Mouse (Mus musculus): ENCODE measurements around the gene Fam185a. TPM values are rescaled to one million over a fixed set of nuclear protein-coding genes. Genes with fewer than 3 reads are reported as not detected.

The Fam185a gene
- polyA plus RNA-seq, 1 experiment: 2.4 TPM

DNA sequence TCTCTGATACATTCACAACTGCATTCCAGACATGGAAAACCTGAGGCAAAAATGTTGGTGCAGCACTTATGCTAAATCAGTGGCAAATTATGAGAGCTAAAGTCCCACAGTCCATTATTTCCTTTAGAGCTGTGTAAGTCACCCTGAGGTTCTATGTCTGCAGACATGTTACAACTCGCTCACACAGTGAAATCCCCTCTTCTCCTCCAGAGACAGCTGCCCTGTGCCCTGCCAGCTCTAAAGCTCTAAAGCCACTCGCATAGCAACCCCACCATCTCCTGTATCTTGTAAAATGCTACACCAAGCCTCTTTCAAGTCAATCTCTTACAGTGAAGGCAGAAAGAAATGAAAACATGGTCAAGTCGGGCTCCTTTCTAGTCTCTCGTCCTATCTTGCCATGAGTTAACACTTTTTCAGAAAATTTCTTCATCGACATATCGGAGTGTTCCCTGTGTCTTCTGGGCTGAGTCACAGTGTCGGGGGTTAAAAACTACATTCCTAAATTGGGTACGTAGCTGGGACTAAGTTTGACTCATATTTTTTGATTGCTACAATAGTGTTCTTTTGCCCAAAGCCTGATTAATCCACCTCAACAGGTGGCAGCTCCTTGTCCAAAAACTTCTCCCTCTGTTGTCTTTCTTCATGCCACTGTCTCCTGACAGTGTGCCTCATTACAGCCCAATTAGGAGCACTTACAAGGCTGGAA is 68.7 kb downstream of the Fam185a start:
- no peak for DNase-seq (ENCODE audit: low spot score)

DNA sequence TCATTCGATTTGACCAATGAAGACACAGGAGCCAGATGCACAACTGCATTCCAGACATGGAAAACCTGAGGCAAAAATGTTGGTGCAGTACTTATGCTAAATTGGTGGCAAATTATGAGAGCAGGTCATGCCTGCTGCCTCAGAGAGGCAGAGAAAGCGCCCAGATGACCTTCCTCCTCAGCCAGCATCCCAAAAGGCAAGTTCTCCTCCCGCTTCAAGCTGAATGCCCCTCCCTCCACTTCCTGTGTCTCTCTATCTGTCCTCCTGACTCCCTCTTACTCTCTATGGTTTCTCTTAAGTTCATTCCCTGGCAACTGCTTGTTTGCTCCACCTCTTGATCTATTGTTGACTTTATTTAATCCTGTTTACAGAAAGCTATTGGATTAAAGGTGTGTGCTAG is 70.0 kb downstream of the Fam185a start:
- DNase-seq (ENCODE audit: low spot score): no peak

DNA sequence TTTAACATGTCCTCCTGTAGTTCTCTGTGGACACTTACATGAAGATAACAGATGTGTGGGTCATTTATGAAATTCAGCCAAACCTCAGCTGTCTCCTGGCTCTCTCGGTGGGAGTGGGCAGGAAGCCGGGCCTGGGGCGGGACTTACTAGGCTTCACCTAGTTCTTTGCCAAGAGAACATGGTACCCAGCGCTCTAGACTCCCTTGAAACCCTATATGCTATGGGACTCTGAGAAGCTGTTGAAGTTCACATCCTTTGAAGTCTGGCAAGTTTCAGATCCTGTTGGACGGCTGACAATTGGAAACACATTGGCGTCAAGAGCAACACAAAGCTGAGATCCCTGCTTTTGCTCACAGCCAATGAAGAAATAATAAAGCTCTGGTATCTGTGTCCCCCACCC is 71.6 kb downstream of the Fam185a start:
- DNase-seq (ENCODE audit: low spot score): no peak

DNA sequence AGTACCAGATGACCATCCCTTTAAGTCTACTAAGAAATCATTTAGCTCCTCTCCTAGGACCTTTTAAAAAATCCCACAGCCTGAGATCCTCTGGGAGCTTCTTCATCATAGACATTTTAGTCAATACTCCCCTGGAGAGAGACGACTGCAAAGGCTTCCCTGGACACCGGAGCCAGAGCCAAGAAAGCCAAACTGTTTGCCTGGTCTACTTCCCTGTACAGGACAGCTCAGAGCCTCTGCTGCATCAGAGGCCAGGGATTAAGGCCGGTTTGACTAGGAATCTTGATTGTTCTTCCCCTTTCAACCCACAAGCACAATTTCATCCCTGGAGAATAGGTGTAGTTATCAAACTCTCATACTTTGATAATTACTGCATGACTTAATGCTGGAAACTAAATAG is 72.1 kb downstream of the Fam185a start:
- no peak for DNase-seq (ENCODE audit: low spot score)

DNA sequence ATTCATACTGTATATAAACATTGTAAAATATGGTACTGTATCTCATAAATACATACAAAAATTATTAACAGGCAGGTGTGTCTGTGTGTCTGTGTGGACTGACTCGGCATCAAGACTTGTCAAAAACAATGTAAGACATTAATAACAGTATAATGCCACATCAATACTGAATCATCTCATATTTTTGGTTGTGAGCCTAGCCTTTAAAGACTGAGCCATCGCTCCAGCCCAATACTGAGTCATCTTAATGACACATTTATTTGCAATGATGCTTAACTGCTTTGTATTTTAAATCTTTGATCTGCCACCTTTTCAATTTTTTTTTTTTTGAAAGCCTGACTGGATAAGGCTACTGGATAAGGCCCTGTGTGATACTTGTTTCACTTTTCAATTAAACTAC is 73.7 kb downstream of the Fam185a start:
- DNase-seq (ENCODE audit: low spot score): no peak

DNA sequence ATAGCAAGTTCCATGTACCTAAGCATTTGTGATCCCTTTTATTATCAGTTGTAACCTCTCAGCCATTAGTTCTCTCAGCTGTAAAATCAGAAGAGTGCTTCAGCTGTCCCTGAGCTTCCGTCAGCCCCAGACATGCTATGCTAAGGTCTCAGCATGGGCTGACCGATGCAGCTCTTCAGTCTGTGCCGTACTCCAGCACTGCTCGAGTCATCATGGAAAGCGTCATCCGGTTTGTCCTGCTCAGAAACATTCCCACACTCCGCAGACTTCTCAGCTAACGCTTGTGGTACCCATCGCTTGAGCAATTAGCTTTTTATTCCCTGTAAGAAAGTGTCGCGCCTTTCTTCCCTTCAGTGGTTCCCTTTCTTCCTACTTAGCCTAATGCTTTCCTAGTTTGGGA is 74.2 kb downstream of the Fam185a start:
- DNase-seq (ENCODE audit: low spot score): no peak

DNA sequence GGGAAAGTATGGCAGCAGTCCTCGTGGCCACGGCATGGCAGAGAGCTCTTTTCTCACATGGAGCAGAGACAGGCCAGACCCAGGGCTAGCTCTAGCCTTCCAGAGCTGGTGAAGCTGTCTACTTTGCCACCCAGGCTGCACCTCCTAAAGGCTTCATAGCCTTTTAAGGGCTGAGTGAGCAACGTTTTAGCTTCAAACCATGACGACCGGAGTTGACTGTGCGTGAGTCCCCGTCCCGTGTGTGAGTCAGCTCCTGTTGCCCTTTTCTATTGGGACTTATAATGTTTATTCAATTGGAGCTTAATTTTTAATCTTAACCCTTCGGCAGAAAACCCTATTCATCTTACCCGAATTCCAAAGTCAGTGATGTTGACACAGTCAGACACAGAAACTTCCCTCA is 75.4 kb downstream of the Fam185a start:
- DNase-seq (ENCODE audit: low spot score): no peak

DNA sequence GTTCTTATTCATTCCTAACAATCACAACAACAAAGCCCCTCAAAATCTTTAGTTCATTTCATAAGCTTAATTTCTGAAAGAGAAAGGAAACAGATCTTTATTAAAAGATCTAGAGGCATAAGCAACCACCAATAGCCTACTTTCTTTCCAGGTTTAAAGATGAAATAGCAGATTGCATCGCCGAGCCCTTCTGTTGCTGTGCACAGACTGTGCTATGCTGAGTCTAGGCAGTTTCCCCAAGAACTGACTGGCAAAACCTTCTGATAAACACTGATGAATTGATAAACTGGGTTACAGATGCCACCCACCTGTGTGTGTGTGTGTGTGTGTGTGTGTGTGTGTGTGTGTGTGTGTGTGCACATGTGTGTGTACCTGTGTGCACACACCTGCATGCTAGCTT is 76.2 kb downstream of the Fam185a start:
- no peak for DNase-seq (ENCODE audit: low spot score)

DNA sequence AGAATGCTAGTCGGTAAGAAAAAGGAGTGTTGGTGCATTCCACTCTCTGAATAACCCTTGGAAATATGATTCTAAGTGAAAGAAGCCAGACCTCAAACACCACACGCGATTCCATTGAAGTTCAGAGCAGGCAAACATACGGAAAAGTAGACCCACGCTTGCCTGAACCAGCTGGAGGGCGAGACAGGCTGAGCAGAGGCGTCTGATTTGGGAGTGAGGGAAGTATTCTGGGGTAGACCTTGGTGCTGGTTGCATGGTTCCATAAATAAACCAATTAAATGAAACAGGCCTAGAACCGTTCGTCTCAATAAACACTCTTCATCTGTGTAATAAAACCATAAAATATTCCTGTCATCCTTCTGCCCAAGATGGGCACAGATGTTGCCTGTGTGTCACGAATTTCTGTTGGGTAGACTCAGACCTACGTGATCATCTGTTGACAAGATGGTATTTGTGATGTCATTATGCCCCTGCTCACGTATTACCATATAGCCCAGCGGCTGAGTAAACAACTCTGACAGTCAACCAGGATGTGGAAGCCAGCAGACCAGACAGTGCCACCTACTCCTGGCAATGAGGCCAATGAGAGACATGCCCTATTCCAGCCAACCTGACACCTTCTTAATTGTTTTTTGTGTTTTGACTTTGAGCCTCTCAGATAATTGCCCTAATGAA is 78.3 kb downstream of the Fam185a start:
- DNase-seq (ENCODE audit: low spot score): no peak

DNA sequence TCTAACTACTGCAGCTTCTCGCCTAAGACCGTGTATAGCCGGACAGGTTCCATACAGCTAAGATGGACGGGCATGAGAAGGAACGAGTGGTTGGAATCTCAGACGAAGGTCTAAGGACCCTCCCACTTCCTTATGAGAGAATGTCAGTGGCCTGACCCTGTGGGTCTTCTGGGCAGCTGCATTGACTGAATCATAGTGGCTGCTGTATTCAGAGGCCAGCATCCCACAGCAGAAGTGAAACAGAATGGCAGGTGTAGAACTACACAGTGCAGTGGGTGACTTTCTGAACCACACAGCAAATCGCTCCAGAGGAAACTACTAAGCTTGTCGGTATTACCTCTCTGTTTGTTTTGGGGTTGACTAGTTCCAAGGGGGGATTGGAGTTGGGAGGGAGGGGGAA is 80.4 kb downstream of the Fam185a start:
- DNase-seq (ENCODE audit: low spot score): no peak

DNA sequence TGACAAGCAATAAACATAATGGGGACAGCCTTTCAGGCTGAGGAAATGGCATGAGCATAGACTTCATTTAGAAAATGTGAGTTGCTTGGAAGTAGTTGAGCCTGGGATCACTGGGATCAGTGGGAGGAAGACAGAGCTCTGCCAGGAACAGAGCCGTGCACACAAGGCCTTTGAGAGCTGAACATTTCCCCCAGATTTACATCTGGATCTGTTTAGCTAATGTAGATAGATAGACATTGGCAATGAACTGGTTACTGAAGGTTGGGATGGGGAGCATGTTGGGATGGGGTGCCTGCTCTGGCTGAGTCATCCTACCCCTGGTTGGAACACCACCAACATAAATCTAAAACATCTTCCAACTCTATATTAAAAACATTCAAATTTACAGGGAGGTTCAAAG is 82.1 kb downstream of the Fam185a start:
- DNase-seq (ENCODE audit: low spot score): no peak

DNA sequence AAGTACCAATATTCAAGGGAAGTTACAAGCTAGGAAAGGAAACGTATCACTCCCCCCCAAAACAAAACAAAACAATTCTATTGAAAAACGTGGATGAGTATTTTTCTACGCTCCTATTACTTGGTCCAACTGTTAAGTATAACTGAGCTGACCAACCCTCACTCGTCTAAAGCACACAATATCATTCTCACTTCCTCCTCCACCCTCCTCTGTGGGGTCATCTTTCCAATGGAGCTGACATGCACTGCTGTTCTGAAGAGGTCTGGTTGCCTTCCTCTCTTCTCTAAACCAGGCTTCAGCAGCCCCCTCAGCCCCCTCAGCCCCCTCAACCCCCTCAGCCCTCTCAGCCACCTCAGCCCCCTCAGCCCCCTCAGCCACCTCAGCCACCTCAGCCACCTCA is 85.0 kb downstream of the Fam185a start:
- no peak for DNase-seq (ENCODE audit: low spot score)

DNA sequence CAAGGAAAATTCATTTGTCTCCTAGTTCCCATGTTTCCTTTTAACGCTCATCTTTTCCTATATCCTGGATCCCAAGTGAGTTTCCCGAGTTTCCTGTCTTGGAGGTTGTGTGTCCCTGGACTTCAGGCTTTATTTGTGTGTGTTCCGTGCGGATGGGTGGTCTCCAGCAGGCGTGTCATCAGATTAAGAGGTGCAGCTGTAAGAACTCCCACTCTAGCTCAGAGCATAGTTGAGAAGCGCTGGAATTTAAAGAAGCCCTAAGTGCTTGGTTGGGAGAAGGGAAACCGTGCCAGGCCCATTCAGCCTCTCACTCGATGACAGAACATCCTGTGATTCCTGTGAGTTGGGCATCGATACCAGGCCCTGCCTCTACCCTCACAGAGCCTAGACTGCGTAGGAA is 88.6 kb downstream of the Fam185a start:
- DNase-seq (ENCODE audit: low spot score): no peak

DNA sequence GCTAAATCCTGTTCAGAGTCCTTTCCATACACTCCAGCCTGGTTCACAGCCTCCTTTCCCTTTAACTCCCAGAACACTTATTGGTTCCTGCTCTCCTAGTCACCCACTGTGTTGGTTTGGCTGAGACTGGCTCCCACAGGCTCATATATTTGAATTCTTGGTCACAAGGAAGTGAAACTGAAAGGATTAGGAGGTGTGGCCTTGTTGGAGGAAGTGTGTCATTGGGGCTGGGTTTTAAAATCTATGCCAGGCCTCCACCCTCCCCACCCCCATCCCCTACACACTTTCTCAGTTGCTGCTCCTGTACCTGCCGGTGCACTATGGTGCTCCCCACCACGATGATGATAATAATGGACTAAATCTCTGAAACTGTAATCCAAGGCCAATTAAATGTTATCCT is 92.8 kb downstream of the Fam185a start:
- no peak for DNase-seq (ENCODE audit: low spot score)

DNA sequence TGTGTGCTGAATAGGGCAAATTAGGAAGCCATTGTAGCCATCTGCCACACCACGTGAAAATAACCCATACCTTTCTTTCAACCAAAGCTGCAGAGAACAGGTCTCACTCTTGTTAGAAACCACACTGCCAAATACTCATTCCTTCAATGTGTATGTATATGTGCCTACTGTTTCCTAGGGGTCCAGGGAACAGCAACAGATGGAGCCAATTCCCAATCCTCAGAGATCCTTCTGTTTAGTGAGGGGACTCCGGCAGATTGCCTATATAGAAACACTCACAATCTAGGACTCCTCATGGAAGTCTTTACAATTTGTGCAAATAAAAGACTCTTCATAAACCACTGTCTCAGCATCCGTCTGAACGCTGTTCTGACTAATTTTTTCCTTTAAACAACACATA is 93.4 kb downstream of the Fam185a start:
- no peak for DNase-seq (ENCODE audit: low spot score)

DNA sequence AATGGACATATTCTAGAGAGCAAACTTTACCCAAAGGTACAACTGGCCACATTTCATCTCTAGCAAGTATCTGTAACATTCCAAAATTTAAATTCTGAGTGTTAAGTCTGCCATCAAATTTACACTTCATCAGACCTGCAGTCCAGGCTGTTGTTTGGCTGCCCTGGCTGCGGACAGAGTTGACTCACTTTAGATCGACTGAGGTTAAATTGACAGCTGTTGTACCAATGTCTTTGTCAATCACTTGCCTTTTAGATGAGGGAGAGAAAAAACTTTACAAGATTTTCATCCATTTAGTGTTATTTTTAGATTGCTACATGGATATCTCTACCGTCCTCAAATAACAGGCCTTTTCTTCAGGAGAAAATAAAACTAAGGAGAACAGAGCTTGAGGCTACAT is 94.4 kb downstream of the Fam185a start:
- DNase-seq (ENCODE audit: low spot score): no peak

DNA sequence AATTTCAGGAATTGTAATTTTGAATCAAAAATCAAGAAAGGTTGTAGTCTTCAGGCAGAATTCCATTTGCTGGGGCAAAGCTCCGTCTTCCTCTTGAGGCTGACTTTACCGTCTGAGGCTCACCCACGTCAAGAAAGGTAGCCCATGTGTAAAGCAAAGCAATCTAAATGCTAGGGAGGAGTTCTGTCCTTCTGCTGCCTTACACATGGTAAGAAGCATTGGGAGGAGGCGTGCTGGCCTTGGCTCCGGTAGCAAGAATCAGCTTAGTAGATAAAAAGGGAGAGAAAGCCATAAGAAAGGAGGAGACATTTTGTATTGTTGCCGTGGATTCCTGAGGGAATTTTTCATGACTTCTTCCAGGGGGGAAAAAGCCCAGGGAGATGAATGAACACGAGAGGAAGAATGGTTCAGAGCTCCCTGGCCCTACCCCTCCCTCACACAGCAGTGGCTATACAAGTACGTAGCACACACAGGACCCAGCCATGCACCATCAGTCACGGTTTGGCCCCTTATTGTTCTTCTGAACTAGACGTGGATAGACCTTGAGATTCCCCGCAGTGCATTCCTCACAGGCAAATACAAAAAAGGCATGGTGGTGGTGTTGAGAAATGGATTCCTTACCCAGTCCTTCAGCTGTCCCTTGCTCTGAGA is 102.2 kb downstream of the Fam185a start:
- DNase-seq (ENCODE audit: low spot score): no peak

DNA sequence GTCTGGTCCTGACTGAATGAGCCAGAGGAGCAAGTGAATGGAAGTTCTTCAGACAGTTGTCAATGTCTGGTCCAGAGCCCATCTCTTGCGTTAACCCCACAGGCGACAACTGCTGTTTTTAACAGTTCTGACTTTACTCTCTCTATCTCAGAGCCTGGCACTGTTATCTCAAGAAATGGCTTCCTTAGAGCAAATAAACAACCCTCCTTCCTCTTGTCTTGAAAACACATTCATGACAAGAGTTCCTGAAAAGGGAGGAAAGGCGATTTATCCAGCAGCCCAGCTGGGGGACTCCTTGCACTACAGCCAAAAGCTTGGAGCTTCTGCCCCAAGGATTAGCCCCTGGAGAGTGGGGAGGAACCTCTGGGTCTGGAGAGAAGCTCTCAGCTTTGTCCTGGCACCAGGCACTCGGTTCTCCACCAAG is 102.7 kb downstream of the Fam185a start:
- DNase-seq (ENCODE audit: low spot score): no peak

DNA sequence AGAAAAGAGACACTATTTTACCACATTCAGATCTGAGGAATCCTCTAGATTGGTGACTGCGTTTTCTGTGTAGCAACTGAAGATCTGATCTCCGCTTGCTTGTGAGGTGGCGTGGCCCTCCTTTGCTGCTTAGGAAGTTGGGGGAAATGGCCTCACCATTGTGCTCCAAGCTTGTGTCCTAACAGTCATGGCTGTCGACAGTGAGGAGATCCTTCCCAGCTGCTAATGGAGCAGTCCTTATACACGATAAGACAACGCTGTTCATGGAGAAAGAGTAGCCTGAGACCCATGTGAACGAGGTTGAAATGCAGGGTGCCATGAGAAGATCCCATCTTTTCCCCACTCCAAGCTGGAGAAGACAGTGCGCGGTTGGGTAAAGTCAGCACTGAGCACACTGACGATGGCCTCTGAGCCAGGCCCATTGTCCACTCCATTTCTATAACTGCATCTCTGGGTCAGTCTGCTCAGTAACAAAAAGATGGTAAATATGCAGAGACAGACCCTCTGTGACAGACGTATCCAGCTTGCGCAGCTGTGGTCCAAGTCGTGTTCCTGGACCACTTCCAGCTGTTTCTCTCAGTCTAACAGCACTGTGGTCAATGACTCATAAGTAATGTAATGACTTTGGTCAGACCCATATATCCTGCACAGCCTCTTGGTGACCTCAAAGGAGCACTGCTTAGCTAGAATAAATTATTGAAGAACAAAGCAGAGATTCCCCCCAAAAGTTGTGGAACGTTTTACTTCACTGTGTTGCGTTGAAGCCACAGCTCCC is 103.5 kb downstream of the Fam185a start:
- DNase-seq (ENCODE audit: low spot score): no peak

DNA sequence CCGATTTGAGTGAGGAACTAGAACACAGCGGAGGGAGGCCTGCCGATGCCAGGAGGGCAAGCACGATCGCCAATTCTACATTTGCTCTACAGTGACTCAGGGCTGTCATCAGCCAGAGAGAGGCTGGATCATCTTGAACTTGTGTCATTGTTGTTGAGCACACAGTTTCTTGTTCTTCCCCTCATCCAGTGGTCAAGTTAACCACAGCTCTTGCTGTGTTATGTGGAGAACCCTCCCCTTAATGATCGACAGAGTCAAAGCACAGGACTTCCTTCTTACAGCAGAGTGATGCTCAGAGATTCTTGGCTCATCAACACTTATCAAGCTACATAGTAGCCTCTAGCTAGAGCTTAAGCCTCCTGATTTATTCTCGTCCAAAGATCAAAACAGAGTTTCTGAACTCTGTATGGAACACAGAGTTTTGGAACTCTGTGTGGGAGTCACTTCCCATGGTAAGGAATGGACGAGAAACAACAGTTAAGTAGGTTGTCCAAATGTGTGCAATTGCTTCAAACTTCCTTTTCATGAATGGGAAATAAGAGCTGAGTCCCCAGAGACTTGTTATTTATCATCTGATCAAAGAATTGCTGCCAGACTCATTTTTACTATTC is 104.5 kb downstream of the Fam185a start:
- no peak for DNase-seq (ENCODE audit: low spot score)
